Mouse (Mus musculus) bone marrow, adult 2 months (tissue): ENCODE data around the gene Cfap45.

Experiments used
- CTCF ChIP-seq: fragments of 200-500 bp; IDR thresholded peaks from 2 replicates; pipeline ENCODE4 v1.5.1; 2011; ENCODE audit warnings: low read length, control low read depth; ENCODE audit not compliant: control insufficient read depth, insufficient read depth
- POLR2A ChIP-seq: fragments of 200-500 bp; IDR thresholded peaks from 2 replicates; pipeline ENCODE4 v1.6.1; 2011; ENCODE audit warnings: low read depth, mild to moderate bottlenecking, control low read depth, low read length, borderline replicate concordance; ENCODE audit not compliant: control insufficient read depth

GRCm38 (mm10) chr1:172509983-172510382 is 10.6 kb upstream of the Cfap45 start:
- TF ChIP-seq CTCF (no peak), POLR2A (no peak)
